Mouse (Mus musculus): ENCODE measurements around the gene Helq.
A peak's percentile ranks its signal among the peaks of the same experiment; 100 is the strongest.

Gene Helq

GRCm38 (mm10) chr5:100798165-100798860 is at the start of gene Helq, which contains the start of gene Mrps18c:
Gene Helq, minus strand, starts transcription at chr5:100798598.
Gene Mrps18c, plus strand, starts transcription at chr5:100798627.
- peak; percentile 90 to 92 for DNase-seq

GRCm38 (mm10) chr5:100847143-100847542 is 48.7 kb upstream of the Helq start:
- DNase-seq, result no peak

GRCm38 (mm10) chr5:100846599-100846920 is 48.2 kb upstream of the Helq start:
- DNase-seq, result no peak

- peak; percentile 82 to 87 for DNase-seq
Observed at GRCm38 (mm10) chr5:100845848-100846598, 47.6 kb upstream of the Helq start.

- DNase-seq, result peak; percentile 31 to 35
Observed at GRCm38 (mm10) chr5:100845485-100845847, 47.1 kb upstream of the Helq start, which contains the start of gene Gpat3. Gene Gpat3, plus strand, starts transcription at chr5:100845713.

- no peak for DNase-seq
Observed at GRCm38 (mm10) chr5:100844485-100844884, 46.1 kb upstream of the Helq start.

GRCm38 (mm10) chr5:100837907-100838306 is 39.5 kb upstream of the Helq start:
- no peak for DNase-seq

- no peak for DNase-seq
Observed at GRCm38 (mm10) chr5:100835862-100836538, 37.6 kb upstream of the Helq start.

GRCm38 (mm10) chr5:100833841-100834240 is 35.4 kb upstream of the Helq start:
- DNase-seq, result no peak

- no peak for DNase-seq
Observed at GRCm38 (mm10) chr5:100832680-100833079, 34.3 kb upstream of the Helq start.

GRCm38 (mm10) chr5:100828701-100829100 is 30.3 kb upstream of the Helq start:
- no peak for DNase-seq

GRCm38 (mm10) chr5:100826531-100826930 is 28.1 kb upstream of the Helq start:
- no peak for DNase-seq

- peak in 1 of 2 experiments; percentile 15 for DNase-seq
Observed at GRCm38 (mm10) chr5:100825975-100826374, 27.6 kb upstream of the Helq start.

- no peak for DNase-seq
Observed at GRCm38 (mm10) chr5:100822826-100823225, 24.4 kb upstream of the Helq start.

- no peak for DNase-seq
Observed at GRCm38 (mm10) chr5:100821375-100821774, 23.0 kb upstream of the Helq start.

- DNase-seq, result peak; percentile 86
Observed at GRCm38 (mm10) chr5:100820483-100821184, 22.2 kb upstream of the Helq start, which contains the start of gene Abraxas1. Gene Abraxas1, minus strand, starts transcription at chr5:100820965.

GRCm38 (mm10) chr5:100819568-100820480 is 21.4 kb upstream of the Helq start:
- no peak for DNase-seq

GRCm38 (mm10) chr5:100818341-100818740 is 19.9 kb upstream of the Helq start:
- no peak for DNase-seq

- DNase-seq, result no peak
Observed at GRCm38 (mm10) chr5:100794084-100794483, 4.3 kb downstream of the Helq start.

- no peak for DNase-seq
Observed at GRCm38 (mm10) chr5:100792261-100792660, 6.1 kb downstream of the Helq start.

- no peak for DNase-seq
Observed at GRCm38 (mm10) chr5:100787527-100787926, 10.9 kb downstream of the Helq start.

- DNase-seq, result no peak
Observed at GRCm38 (mm10) chr5:100779002-100779401, 19.4 kb downstream of the Helq start.

Data from lung, adult 18-20 months (tissue).